Mouse (Mus musculus) midbrain, embryonic 13.5 days (tissue): ENCODE data around the gene Trappc5. TPM values are rescaled to one million over a fixed set of nuclear protein-coding genes. Genes with fewer than 3 reads are reported as not detected.

ENCODE experiments used
- ATAC-seq: fragments of 200-750 bp; cut with Nextera tagmentation; 2 replicates; pipeline ENCODE4 v1.8.0; 2017; ENCODE audit warnings: mild to moderate bottlenecking, moderate TSS enrichment, moderate library complexity
- H3K27ac ChIP-seq: fragments of 300-500 bp; sonication (generic); 2 replicates; pipeline ENCODE4 v1.5.1; 2015; ENCODE audit warnings: inconsistent platforms, mild to moderate bottlenecking, moderate library complexity
- H3K27me3 ChIP-seq: fragments of 300-500 bp; sonication (generic); 2 replicates; pipeline ENCODE4 v1.6.1; 2015; ENCODE audit warnings: mild to moderate bottlenecking, inconsistent platforms
- H3K36me3 ChIP-seq: fragments of 300-500 bp; sonication (generic); 2 replicates; pipeline ENCODE4 v1.6.1; 2015; ENCODE audit warnings: mild to moderate bottlenecking, inconsistent platforms
- H3K4me1 ChIP-seq: fragments of 300-500 bp; sonication (generic); replicated peaks from 2 replicates; pipeline ENCODE4 v1.6.1; 2015; ENCODE audit warnings: inconsistent platforms
- H3K4me2 ChIP-seq: fragments of 300-500 bp; sonication (generic); replicated peaks from 2 replicates; pipeline ENCODE4 v1.6.1; 2015; ENCODE audit warnings: moderate library complexity, mild to moderate bottlenecking, inconsistent platforms
- H3K4me3 ChIP-seq: fragments of 300-500 bp; sonication (generic); replicated peaks from 2 replicates; pipeline ENCODE4 v1.5.1; 2015; ENCODE audit warnings: mild to moderate bottlenecking, inconsistent platforms
- H3K9ac ChIP-seq: fragments of 300-500 bp; sonication (generic); replicated peaks from 2 replicates; pipeline ENCODE4 v1.6.1; 2015; ENCODE audit warnings: mild to moderate bottlenecking, inconsistent platforms
- H3K9me3 ChIP-seq: fragments of 300-500 bp; sonication (generic); 2 replicates; pipeline ENCODE4 v1.6.1; 2016; ENCODE audit warnings: mild to moderate bottlenecking, inconsistent platforms
- WGBS: fragments of 180-500 bp; shearing (Covaris S2); methylation state at CpG from one replicate; pipeline ENCODE4 v1.1.7; 2015; 5-methylcytosine and 5-hydroxymethylcytosine counted together
- polyA plus RNA-seq: library from polyadenylated mRNA; unstranded; fragments of >200 nt; fragmentation: Nextera tagmentation; extraction: Ambion mirVana; gene quantifications from 2 replicates; pipeline ENCODE4 v1.2.1, GENCODE M21; 2015

Trappc5 gene
- polyA plus RNA-seq, 1 experiment from 2014 or later = 58.6 TPM

DNA sequence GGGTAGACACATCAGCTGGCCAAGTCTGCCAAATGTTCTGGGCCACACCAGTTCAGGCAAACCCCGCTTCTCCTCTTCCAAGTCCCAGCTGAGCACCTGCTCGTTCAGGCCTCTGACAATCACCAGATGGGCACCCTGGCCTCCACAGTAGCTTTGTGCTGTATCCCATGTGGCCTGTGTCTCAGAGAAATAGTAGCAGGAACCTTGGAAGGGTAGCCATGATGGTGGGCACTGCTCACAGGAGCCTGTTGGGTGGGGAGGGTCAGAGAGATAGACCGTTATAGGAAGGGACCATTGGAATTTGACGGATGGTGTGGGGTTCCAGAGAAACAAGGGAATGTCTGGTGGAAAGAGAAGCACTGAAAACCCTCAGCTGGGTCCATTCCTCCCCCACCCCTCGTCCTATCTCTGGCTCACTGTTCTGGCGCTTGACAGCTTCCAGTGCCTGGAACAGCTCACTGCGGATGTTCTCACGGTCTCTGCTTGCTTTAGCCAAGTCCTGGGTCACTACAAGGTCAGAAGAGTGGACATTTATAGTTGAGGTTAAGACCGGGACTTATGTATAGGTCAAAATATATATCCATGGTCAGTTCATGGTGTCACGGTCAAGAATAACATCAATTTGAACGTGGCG lies 41.3 kb downstream of the Trappc5 start:
- 88% methylated on average over 12 of the region's 12 CpGs for WGBS
- Histone ChIP-seq H3K36me3 (no peaks in the 10 kb centered on the region), H3K9me3 (no peaks in the 10 kb centered on the region), H3K27ac (no peak overlapping the region), H3K4me3 (no peak overlapping the region), H3K4me1 (no peaks in the 10 kb centered on the region), H3K4me2 (no peak overlapping the region), H3K9ac (no peak overlapping the region), H3K27me3 (no peaks in the 10 kb centered on the region)
- no peak for ATAC-seq

GRCm38 (mm10) chr8:3718559-3718958 lies 42.5 kb downstream of the Trappc5 start:
- Histone ChIP-seq H3K4me1 (no peaks in the 10 kb centered on the region), H3K4me2 (no peak overlapping the region), H3K4me3 (no peak overlapping the region), H3K9ac (no peak overlapping the region), H3K27me3 (no peaks in the 10 kb centered on the region), H3K36me3 (no peaks in the 10 kb centered on the region), H3K27ac (no peak overlapping the region), H3K9me3 (no peaks in the 10 kb centered on the region)
- peak; percentile 74 for ATAC-seq
- WGBS = 15% methylated on average over 14 of the region's 14 CpGs

- Histone ChIP-seq H3K4me1 (no peaks in the 10 kb centered on the region), H3K4me2 (no peak within 1 kb of the TSS), H3K27me3 (no peaks in the 10 kb centered on the region), H3K9ac (no peak within 1 kb of the TSS), H3K4me3 (no peak within 1 kb of the TSS), H3K27ac (no peak within 1 kb of the TSS), H3K36me3 (no peaks in the 10 kb centered on the region), H3K9me3 (no peaks in the 10 kb centered on the region)
- ATAC-seq = no peak
- WGBS = 83% methylated on average over 5 of the region's 5 CpGs
These were observed 44.5 kb downstream of the Trappc5 start, which contains the start of gene Clec4g for GRCm38 (mm10) chr8:3720551-3720950. Gene Clec4g, minus strand, starts transcription at chr8:3720651.

GRCm38 (mm10) chr8:3721041-3721440 lies 44.9 kb downstream of the Trappc5 start:
- 47% methylated on average over 1 of the region's 1 CpGs for WGBS
- H3K9ac ChIP-seq = no peak overlapping the region
- H3K4me2 ChIP-seq = no peak overlapping the region
- H3K4me3 ChIP-seq = no peak overlapping the region
- H3K27ac ChIP-seq = no peak overlapping the region
- H3K4me1 ChIP-seq = no peaks in the 10 kb centered on the region
- H3K9me3 ChIP-seq = no peaks in the 10 kb centered on the region
- no peaks in the 10 kb centered on the region for H3K36me3 ChIP-seq
- H3K27me3 ChIP-seq = no peaks in the 10 kb centered on the region
- ATAC-seq = no peak

Other genes starting within 250 kb of the Trappc5 start
- gene Pex11g, start 208.6 kb upstream of the Trappc5 start, polyA plus RNA-seq = 4.4 and 5.3 TPM in 2 replicates
- 0.17 and 0.23 TPM in 2 replicates for gene Tex45, start 205.4 kb upstream of the Trappc5 start, polyA plus RNA-seq
- gene Zfp358, start 183.2 kb upstream of the Trappc5 start, polyA plus RNA-seq = 85.1 and 90.0 TPM in 2 replicates
- 93.4 and 99.6 TPM in 2 replicates for gene Mcoln1, start 175.8 kb upstream of the Trappc5 start, polyA plus RNA-seq
- gene Pnpla6, start 160.9 kb upstream of the Trappc5 start, polyA plus RNA-seq = 33.0 and 34.1 TPM in 2 replicates
- 1.1 and 1.3 TPM in 2 replicates for gene C330021F23Rik, start 108.3 kb upstream of the Trappc5 start, polyA plus RNA-seq
- gene Camsap3, start 89.0 kb upstream of the Trappc5 start, polyA plus RNA-seq = 30.4 and 35.6 TPM in 2 replicates
- gene Xab2, start 55.0 kb upstream of the Trappc5 start, polyA plus RNA-seq = 58.6 and 63.2 TPM in 2 replicates
- 117 and 119 TPM in 2 replicates for gene Pet100, start 54.8 kb upstream of the Trappc5 start, polyA plus RNA-seq
- 0.50 and 0.55 TPM in 2 replicates for gene Pcp2, start 50.8 kb upstream of the Trappc5 start, polyA plus RNA-seq
- 28.8 and 31.3 TPM in 2 replicates for gene Stxbp2, start 45.3 kb upstream of the Trappc5 start, polyA plus RNA-seq
- gene Retn, start 20.5 kb upstream of the Trappc5 start, polyA plus RNA-seq = 0.24 and 0.48 TPM in 2 replicates
- gene Mcemp1, start 10.5 kb upstream of the Trappc5 start, polyA plus RNA-seq = 0.40 TPM in 1 of 2 replicates, not detected in the other
- 9.6 and 12.4 TPM in 2 replicates for gene Fcor, start 3.9 kb upstream of the Trappc5 start, polyA plus RNA-seq
- 0.23 and 0.61 TPM in 2 replicates for gene Fcer2a, start 17.9 kb downstream of the Trappc5 start, polyA plus RNA-seq
- gene Clec4g, start 44.4 kb downstream of the Trappc5 start, polyA plus RNA-seq = not detected in 2 replicates
- gene Cd209a, start 72.7 kb downstream of the Trappc5 start, polyA plus RNA-seq = not detected in 2 replicates
- not detected in 2 replicates for gene Cd209e, start 178.0 kb downstream of the Trappc5 start, polyA plus RNA-seq
- not detected in 2 replicates for gene Cd209d, start 202.3 kb downstream of the Trappc5 start, polyA plus RNA-seq